Mouse (Mus musculus): ENCODE measurements around the gene Ints1.
A peak's percentile ranks its signal among the peaks of the same experiment; 100 is the strongest.

The Ints1 gene

GRCm38 (mm10) chr5:139702905-139703304 lies 72.6 kb downstream of the Ints1 start:
- peak; percentile 57 for DNase-seq

DNA sequence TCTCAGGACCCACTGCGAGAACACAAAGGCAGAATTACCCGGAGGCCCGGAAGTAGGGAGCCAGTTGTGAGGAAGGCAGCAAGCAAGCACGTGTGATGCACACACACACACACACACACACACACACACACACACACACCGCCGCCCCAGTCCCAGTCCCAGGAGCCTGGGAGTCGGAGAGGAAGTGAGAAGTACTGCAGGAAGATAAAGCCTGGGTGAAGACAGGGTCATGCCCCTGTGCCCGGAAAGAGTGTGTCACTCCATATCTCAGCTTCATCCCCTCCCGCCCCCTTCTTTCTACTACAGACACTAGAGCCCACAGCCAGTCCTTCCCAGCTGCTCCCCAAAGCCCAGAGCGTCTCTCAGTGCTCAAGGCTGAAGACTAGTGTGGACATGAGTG lies 73.2 kb downstream of the Ints1 start:
- DNase-seq = no peak
